Mouse (Mus musculus) intestine, embryonic 15.5 days (tissue): ENCODE measurements around the gene Slc15a3. TPM values are rescaled to one million over a fixed set of nuclear protein-coding genes. Genes with fewer than 3 reads are reported as not detected.

Experiments used
- ATAC-seq: fragments of 200-750 bp; cut with Nextera tagmentation; 2 replicates; pipeline ENCODE4 v1.8.0; 2017; ENCODE audit warnings: moderate TSS enrichment, moderate library complexity
- H3K27ac ChIP-seq: fragments of 300-500 bp; sonication (generic); 2 replicates; pipeline ENCODE4 v1.5.1; 2015; ENCODE audit warnings: mild to moderate bottlenecking, inconsistent platforms
- H3K27me3 ChIP-seq: fragments of 300-500 bp; sonication (generic); replicated peaks from 2 replicates; pipeline ENCODE4 v1.6.1; 2015; ENCODE audit warnings: inconsistent platforms
- H3K36me3 ChIP-seq: fragments of 300-500 bp; sonication (generic); 2 replicates; pipeline ENCODE4 v1.6.1; 2015; ENCODE audit warnings: inconsistent platforms
- H3K4me1 ChIP-seq: fragments of 300-500 bp; sonication (generic); replicated peaks from 2 replicates; pipeline ENCODE4 v1.6.1; 2015; ENCODE audit warnings: inconsistent platforms
- H3K4me2 ChIP-seq: fragments of 300-500 bp; sonication (generic); replicated peaks from 2 replicates; pipeline ENCODE4 v1.6.1; 2015; ENCODE audit warnings: mild to moderate bottlenecking, inconsistent platforms
- H3K4me3 ChIP-seq: fragments of 300-500 bp; sonication (generic); replicated peaks from 2 replicates; pipeline ENCODE4 v1.5.1; 2015; ENCODE audit warnings: inconsistent platforms
- H3K9ac ChIP-seq: fragments of 300-500 bp; sonication (generic); 2 replicates; pipeline ENCODE4 v1.6.1; 2015; ENCODE audit warnings: inconsistent platforms
- H3K9me3 ChIP-seq: fragments of 300-500 bp; sonication (generic); 2 replicates; pipeline ENCODE4 v1.6.1; 2016; ENCODE audit warnings: inconsistent platforms
- WGBS: fragments of 180-500 bp; shearing (Covaris S2); methylation state at CpG from one replicate; pipeline ENCODE4 v1.1.7; 2015; 5-methylcytosine and 5-hydroxymethylcytosine counted together
- polyA plus RNA-seq: library from polyadenylated mRNA; unstranded; fragments of >200 nt; fragmentation: Nextera tagmentation; extraction: Ambion mirVana; gene quantifications from 2 replicates; pipeline ENCODE4 v1.2.1, GENCODE M21; 2015

The Slc15a3 gene
- polyA plus RNA-seq, 1 experiment from 2014 or later = 0.65 TPM

DNA sequence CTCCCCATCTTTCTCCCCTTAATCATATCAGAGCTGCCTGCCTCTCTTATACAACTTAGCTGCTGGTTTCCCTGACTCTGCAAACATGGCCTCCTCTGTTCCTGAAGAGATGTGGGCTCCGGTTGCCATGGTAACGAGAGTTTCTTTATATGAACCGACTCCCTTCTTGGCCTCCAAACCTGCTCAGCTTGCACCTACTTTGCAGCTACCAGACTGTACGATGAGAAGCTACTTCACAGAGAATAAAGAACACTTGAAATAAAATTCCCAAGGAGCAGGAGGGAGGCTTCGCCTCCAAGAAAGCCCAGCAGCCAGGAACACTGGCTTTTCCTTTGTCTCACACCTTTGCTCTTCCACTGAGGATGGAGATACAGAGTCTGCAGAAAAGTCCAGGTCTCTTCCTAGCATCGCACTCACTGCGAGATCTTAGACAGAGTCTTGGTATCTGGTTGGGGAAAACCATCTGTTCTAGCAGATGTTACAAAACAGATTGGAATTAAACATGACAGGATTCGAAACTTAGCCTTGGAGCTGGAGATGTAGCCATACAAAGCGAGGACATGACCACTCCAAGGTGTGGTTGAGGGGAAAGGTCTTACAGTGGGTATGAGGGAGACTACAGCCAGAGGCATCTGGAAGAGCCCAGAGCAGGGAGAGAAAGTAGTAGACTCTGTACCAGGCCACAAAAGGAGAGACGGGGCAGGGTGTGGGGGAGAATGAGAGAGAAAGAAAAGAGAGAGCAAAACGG is 29.9 kb upstream of the Slc15a3 start:
- Histone ChIP-seq H3K27ac (no peak overlapping the region), H3K4me2 (no peak overlapping the region), H3K36me3 (no peaks in the 10 kb centered on the region), H3K9me3 (no peaks in the 10 kb centered on the region), H3K4me3 (no peak overlapping the region), H3K4me1 (no peaks in the 10 kb centered on the region), H3K27me3 (no peaks in the 10 kb centered on the region), H3K9ac (no peak overlapping the region)
- WGBS = 75% methylated on average over 11 of the region's 11 CpGs
- no peak for ATAC-seq

DNA sequence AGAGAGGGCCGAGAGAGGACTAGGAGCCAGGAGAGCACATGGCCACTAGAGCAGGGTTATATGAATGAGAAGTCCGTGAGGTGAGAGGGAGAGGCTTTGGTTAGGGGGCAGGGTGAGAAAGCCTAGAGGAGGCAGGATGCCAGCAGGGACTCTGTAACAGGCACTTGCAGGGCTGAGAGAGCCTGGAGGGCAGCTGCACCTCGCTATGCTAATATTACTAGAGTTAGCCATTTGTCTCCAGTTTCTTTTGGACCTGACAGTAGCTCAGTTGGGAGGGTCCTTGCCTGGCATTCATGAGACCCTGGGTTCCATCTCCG is 29.4 kb upstream of the Slc15a3 start:
- no peak for ATAC-seq
- H3K4me3 ChIP-seq = no peak overlapping the region
- no peak overlapping the region for H3K4me2 ChIP-seq
- 66% methylated on average over 4 of the region's 4 CpGs for WGBS
- H3K9me3 ChIP-seq = no peaks in the 10 kb centered on the region
- no peaks in the 10 kb centered on the region for H3K27me3 ChIP-seq
- H3K36me3 ChIP-seq = no peaks in the 10 kb centered on the region
- no peak overlapping the region for H3K27ac ChIP-seq
- no peaks in the 10 kb centered on the region for H3K4me1 ChIP-seq
- H3K9ac ChIP-seq = no peak overlapping the region

DNA sequence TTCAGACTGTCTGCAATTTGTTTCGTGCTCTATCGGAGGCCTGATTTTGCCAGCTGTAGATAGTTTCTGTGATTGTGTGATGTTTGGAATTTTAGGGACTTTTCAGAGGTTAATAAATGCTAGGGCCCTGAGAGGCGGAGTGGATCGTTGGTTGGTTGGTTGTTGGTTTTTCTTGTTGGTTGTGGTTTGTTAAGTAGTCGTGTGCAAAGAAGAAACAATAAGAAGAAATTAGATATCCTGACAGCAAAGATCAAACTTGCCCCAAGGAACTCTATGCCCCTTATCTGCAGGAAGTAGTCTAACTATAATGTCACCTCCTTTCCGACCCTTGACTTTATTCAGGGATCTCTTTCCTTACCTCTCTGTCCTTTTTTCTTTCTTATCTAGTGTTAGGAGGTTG is 28.1 kb upstream of the Slc15a3 start:
- H3K9me3 ChIP-seq = no peaks in the 10 kb centered on the region
- no peak overlapping the region for H3K4me3 ChIP-seq
- no peak overlapping the region for H3K27ac ChIP-seq
- no peak for ATAC-seq
- no peak overlapping the region for H3K9ac ChIP-seq
- WGBS = 80% methylated on average over 6 of the region's 6 CpGs
- no peaks in the 10 kb centered on the region for H3K27me3 ChIP-seq
- H3K36me3 ChIP-seq = no peaks in the 10 kb centered on the region
- H3K4me2 ChIP-seq = no peak overlapping the region
- H3K4me1 ChIP-seq = no peaks in the 10 kb centered on the region

DNA sequence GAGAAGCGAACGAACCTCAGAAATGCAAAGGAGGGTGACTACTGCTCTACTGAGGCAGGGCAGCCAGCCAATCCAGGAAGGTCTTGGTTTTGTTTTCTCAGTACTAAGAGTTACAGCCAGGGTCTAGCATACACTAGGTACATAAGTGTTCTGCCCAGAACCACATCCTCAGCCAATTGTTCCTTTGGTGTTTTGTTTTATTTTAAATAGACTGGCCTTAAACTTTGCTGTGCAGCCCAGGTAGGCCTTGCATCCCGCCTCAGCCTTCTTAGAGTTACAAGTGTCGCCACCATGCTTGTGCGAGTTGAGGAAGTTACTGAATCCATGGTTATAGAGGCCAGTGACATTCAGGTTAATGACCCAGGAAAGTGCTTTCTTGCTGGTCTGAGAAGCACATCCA is 26.5 kb upstream of the Slc15a3 start:
- 94% methylated on average over 5 of the region's 5 CpGs for WGBS
- Histone ChIP-seq H3K4me2 (no peak overlapping the region), H3K27ac (no peak overlapping the region), H3K36me3 (no peaks in the 10 kb centered on the region), H3K4me3 (no peak overlapping the region), H3K9ac (no peak overlapping the region), H3K27me3 (no peaks in the 10 kb centered on the region), H3K9me3 (no peaks in the 10 kb centered on the region), H3K4me1 (no peaks in the 10 kb centered on the region)
- ATAC-seq = no peak

DNA sequence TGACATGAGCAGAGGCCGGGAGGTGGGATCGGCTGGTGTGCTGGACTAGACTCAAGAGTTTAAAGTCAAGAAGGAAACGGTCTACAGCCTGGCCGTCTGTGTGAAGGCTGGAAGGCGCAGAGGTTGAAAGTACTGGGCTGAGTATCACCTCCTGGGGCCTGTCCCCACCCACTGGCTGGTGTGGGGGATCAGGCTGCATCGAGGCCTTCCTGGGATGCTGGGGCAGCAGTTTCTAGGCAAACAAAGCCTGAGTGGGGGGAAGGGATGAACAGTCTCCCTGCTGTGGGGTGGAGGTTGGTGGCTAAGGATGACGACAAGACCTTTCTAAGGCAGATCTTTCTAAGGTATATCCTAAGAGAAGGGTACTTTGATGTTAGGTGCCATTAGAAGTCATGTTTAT is 25.6 kb upstream of the Slc15a3 start:
- no peak overlapping the region for H3K9ac ChIP-seq
- no peaks in the 10 kb centered on the region for H3K4me1 ChIP-seq
- no peak overlapping the region for H3K4me3 ChIP-seq
- H3K27ac ChIP-seq = no peak overlapping the region
- no peaks in the 10 kb centered on the region for H3K27me3 ChIP-seq
- no peaks in the 10 kb centered on the region for H3K9me3 ChIP-seq
- H3K36me3 ChIP-seq = no peaks in the 10 kb centered on the region
- 66% methylated on average over 7 of the region's 7 CpGs for WGBS
- no peak overlapping the region for H3K4me2 ChIP-seq
- ATAC-seq = no peak

DNA sequence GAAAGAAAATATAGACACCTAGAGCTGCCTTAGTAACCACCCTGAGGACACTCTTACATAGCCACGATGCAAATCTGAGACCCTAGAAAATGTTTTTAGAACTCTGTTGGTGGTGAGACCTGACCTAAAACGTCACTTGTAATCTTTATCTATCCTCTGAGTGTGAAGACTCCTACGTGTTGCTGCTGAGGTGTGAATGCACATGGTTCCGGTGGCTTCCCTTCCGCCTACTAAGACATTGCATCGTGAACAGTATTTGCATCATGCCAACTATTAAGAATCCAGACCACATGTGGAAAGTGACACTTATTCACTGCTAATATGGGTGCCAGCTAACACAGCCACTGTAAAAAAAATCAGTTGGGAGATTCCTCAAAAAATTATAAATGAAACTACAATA is 23.7 kb upstream of the Slc15a3 start:
- no peaks in the 10 kb centered on the region for H3K27me3 ChIP-seq
- no peak overlapping the region for H3K27ac ChIP-seq
- no peak overlapping the region for H3K9ac ChIP-seq
- ATAC-seq = no peak
- no peaks in the 10 kb centered on the region for H3K36me3 ChIP-seq
- WGBS = 81% methylated on average over 6 of the region's 6 CpGs
- no peaks in the 10 kb centered on the region for H3K9me3 ChIP-seq
- H3K4me1 ChIP-seq = no peaks in the 10 kb centered on the region
- H3K4me3 ChIP-seq = no peak overlapping the region
- no peak overlapping the region for H3K4me2 ChIP-seq

DNA sequence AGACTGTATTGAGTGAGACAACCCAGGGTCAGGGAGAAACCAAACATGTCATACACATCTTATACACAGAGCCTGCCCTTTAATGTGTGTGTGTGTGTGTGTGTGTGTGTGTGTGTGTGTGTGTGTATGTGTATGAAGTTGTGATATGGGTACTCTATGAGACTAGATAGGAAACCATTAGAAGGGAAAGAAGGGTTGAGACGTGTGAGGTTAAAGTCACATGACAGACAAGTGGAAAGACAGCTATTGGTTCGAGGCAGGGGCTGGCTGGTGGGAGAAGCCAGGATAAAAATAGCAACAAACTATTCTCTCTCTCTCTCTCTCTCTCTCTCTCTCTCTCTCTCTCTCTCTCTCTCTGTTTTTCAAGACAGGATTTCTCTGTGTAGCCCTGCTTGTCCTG is 23.1 kb upstream of the Slc15a3 start:
- no peaks in the 10 kb centered on the region for H3K4me1 ChIP-seq
- no peaks in the 10 kb centered on the region for H3K36me3 ChIP-seq
- H3K4me3 ChIP-seq = no peak overlapping the region
- no peak overlapping the region for H3K9ac ChIP-seq
- ATAC-seq = no peak
- H3K4me2 ChIP-seq = no peak overlapping the region
- H3K27me3 ChIP-seq = no peaks in the 10 kb centered on the region
- H3K9me3 ChIP-seq = no peaks in the 10 kb centered on the region
- WGBS = 66% methylated on average over 2 of the region's 2 CpGs
- no peak overlapping the region for H3K27ac ChIP-seq

DNA sequence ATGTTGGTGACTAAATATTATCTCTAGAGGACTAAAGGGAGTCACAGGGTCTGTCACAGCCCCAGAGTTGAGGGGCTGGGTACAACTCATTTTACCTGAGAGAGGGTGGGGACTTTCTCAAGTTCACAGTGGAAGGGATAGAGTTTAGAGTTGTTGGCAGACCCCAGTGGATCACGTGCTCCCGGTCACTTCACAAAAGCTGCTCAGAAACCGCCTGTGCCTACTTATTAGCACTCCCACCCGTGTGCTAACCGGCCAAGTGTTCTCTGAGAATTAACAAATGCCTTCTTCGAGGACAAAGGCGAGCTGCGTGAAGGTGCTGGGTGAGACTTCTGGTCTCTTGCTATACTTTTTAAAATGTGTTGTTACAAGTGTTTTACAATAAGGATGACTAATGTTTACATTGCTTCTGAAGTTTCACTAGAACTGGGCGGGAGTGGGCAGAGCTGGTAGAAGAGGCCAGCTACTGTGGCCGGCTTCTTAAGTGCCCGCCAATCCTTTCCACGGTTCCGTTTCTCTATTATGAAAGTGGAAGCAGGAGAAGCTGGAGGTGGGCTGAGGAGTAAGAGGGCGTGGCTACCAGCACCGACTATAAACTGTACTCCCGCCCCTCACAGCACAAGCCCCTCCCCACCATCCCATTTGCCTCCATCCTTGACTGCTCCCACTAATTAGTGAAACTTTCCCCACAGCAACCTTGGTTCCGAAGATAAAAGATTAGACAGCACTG is 21.1 kb upstream of the Slc15a3 start:
- Histone ChIP-seq H3K27ac (no peak overlapping the region), H3K9me3 (no peaks in the 10 kb centered on the region), H3K4me2 (peak overlapping the region; percentile 49), H3K27me3 (no peaks in the 10 kb centered on the region), H3K4me1 (no peaks in the 10 kb centered on the region), H3K9ac (no peak overlapping the region), H3K4me3 (peak overlapping the region; percentile 15; the same call in 1 of the 2 replicates), H3K36me3 (no peaks in the 10 kb centered on the region)
- ATAC-seq = peak; percentile 76
- WGBS = 29% methylated on average over 17 of the region's 17 CpGs

DNA sequence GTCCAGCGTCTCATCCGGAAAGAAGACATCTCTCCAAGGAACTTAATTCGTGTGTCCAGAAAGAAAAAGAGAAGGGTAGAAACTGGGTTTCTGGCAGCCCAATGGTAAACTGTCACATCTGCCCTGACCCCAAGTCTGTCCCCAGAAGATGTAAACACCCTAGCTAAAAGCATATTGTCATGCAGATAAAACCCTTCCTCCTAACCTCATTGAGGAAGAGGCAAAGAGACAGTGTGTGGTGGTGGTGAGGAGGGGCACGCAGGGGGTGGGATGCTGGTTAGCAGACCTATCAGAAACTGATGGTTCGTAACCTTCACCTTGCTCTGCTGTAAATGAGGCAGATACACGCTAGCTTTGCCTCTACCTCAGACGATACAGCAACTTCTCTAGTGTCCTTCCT is 18.2 kb upstream of the Slc15a3 start:
- Histone ChIP-seq H3K27ac (no peak overlapping the region), H3K27me3 (no peaks in the 10 kb centered on the region), H3K4me2 (no peak overlapping the region), H3K4me1 (no peaks in the 10 kb centered on the region), H3K9me3 (no peaks in the 10 kb centered on the region), H3K36me3 (no peaks in the 10 kb centered on the region), H3K9ac (no peak overlapping the region), H3K4me3 (no peak overlapping the region)
- ATAC-seq = no peak
- WGBS = 70% methylated on average over 7 of the region's 7 CpGs

DNA sequence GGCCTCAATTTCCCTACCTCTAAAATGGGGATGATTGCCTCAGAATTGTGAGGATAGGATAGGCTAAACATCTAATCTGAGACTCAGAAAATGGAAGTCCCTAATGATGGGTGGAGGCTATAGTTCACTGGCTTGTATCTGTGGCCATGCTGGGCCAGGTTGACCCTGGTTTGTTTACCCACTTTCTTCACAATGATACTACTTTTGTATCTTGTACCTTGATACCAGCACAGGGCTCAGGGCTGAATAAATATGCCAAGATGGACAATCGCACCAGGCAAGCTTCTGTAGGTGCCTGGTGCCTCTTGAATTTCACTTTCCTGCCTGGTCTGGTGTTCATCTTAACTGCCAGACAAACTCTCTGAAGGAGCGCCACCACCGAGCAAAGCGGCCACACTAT is 17.0 kb upstream of the Slc15a3 start:
- 84% methylated on average over 4 of the region's 4 CpGs for WGBS
- Histone ChIP-seq H3K4me2 (no peak overlapping the region), H3K9ac (no peak overlapping the region)

DNA sequence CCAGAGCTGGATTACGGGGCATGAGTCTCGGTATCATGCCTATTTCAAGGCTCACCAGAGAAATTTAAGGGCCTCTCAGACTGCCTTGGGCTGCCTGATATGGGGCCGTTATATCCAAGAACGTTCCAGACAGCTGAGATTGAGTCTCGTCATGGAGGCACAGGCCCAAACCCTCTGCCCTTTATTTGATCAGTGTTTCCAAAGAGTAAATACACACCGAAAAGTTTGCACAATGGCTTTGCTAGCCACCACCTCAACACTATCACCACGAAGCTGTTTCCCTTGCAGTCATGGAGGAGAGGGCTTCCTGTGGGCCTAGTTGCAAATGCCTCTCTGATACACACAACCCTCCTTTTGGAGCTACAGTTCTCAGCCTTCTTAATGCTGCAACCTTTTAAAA is 15.5 kb upstream of the Slc15a3 start:
- H3K4me2 ChIP-seq = no peak overlapping the region
- H3K36me3 ChIP-seq = no peaks in the 10 kb centered on the region
- H3K9me3 ChIP-seq = no peaks in the 10 kb centered on the region
- no peak for ATAC-seq
- H3K4me1 ChIP-seq = no peaks in the 10 kb centered on the region
- no peak overlapping the region for H3K27ac ChIP-seq
- H3K27me3 ChIP-seq = no peaks in the 10 kb centered on the region
- 78% methylated on average over 7 of the region's 7 CpGs for WGBS
- H3K4me3 ChIP-seq = no peak overlapping the region
- no peak overlapping the region for H3K9ac ChIP-seq

More for the DNA sequence above, 17.0 kb upstream of the Slc15a3 start:
- no peaks in the 10 kb centered on the region for H3K9me3 ChIP-seq
- no peak overlapping the region for H3K4me3 ChIP-seq
- ATAC-seq = no peak
- H3K4me1 ChIP-seq = no peaks in the 10 kb centered on the region
- H3K27me3 ChIP-seq = no peaks in the 10 kb centered on the region
- no peaks in the 10 kb centered on the region for H3K36me3 ChIP-seq
- H3K27ac ChIP-seq = no peak overlapping the region

DNA sequence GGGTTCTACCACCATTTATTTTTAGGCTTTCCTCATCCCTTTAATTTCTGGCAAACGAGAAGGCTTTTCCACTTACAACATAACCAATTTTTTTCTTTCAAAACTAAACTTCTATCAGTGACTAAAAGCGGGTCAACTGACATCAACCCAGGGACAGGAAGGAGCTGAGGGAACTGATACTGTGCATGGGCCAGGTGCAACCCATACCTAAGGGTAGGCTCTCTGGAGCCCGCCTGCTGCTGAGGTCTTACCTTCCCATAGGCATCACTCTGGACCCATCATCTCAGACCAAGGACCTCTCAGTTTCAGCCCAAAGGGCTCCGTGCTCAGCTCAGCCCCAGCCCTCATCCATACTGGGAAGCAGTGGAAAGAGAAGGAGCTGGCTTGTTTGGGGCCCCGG is 11.2 kb upstream of the Slc15a3 start:
- WGBS = 88% methylated on average over 5 of the region's 5 CpGs
- no peaks in the 10 kb centered on the region; the same call in 1 of the 2 replicates for H3K27me3 ChIP-seq
- no peaks in the 10 kb centered on the region for H3K9me3 ChIP-seq
- no peak overlapping the region for H3K27ac ChIP-seq
- H3K4me2 ChIP-seq = no peak overlapping the region
- no peak overlapping the region for H3K4me3 ChIP-seq
- H3K36me3 ChIP-seq = no peaks in the 10 kb centered on the region
- no peak overlapping the region for H3K9ac ChIP-seq
- no peaks in the 10 kb centered on the region for H3K4me1 ChIP-seq
- ATAC-seq = no peak
